Mouse (Mus musculus) kidney, postnatal 14 days (tissue): ENCODE results near the gene Mvp.

Source experiments
- DNase-seq: peaks from one replicate; pipeline ENCODE4 v3.0.0; 2022; ENCODE audit warnings: mixed read lengths

The Mvp gene

DNA sequence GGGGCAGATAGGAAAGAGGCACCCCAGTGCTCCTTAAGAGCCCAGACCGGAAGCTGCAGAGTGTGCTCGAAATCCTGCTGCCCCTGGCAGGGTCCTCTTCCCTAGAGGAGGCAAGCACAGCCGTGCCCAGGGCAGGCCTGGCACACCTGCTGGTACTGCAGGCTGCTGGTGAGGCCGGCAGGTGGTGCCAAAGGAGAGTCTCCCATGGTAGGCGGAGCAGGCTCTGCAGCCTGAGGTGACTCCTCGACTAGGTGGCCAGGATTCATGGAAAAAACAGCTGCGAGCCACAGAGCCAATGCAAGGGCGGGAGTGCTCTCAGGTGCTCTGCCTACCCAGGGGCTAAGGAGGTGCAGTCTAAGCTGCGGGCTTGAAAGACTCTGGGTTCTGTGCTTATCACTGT lies 28.1 kb downstream of the Mvp start:
- DNase-seq: peak; percentile 73

DNA sequence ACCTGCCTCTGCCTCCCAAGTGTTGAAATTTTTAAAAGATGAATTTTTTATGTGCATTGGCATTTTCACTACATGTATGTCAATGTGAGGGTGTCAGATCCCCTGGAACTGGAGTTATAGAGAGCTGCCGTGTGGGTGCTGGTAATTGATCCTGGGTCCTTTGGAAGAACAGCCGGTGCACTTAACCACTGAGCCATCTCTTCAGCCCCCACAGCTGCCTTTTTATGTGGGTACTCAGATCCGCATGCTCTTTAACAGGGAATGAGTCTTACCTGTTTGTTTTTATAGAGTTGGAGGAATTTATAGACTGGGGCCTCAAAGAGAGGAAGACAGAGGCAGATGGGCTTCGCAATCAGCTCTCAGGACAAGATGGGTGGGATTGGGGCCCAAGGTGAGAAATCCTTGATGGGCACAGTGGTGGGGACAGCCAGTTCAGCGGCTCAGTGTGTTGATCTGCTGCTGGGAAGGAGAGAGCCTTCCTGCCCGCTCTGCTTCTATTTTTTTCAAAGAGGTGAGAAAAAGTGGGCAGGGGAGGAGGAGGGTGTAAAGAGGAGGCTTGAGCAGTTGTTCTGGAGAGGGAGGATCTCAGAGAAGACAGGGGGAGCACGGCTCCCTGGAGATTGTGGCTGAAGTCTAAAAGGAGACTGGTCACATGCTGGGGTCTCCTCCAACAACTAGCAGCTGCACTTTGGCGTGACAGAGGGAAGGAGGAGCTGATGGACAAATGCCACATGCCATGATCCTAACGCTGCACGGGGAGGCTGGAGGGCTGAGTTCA lies 29.6 kb downstream of the Mvp start:
- no peak for DNase-seq

DNA sequence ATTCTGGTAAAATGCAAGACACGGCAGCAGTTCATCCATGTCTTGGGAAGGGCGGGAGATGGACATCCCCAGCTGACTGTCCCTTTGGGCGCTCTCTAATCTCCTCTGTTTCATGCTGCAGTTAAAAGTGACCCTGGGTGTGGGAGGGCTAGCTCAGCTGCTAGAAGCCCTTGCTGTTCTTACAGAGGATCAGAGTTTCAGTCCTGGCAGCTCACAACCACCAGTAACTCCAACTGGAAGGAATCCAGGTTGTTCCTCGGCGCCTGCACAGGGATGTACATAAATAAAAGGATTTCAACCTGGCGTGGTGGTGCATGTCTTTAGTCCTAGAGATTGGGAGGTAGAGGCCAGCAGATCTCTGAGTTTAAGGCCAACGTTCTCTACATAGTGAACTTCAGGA lies 31.3 kb downstream of the Mvp start:
- no peak for DNase-seq

- DNase-seq: no peak
Observed at GRCm38 (mm10) chr7:126982054-126982453, 32.4 kb downstream of the Mvp start.

- no peak for DNase-seq
Observed at GRCm38 (mm10) chr7:126981601-126982000, 32.8 kb downstream of the Mvp start.

- DNase-seq: no peak
Observed at GRCm38 (mm10) chr7:126978841-126979240, 35.6 kb downstream of the Mvp start.

DNA sequence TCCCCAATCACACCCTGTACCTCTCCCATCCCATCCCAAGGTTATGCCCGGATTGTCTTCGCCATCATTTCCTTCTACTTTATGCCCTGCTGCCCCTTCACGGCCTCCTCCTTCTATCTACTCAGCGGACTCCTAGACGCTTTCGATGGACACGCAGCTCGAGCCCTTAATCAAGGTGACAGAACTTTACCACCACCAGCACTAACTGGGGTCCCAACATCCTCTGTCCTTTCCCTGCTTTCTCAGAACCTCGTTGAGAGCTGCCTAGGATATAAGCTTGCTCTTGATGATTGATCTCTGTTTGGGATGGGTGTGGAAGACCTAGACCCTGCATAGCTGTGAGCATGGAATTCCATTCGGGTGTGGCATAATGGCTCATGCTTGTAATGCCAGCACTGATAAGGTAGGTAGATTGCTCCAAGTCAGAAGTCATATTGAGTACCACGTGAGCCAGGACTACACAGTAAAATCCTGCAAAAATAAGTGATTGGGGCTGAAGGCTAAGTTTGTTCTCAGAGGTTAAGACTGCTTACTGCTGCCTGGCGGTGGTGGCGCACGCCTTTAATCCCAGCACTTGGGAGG lies 37.5 kb downstream of the Mvp start:
- no peak for DNase-seq

DNA sequence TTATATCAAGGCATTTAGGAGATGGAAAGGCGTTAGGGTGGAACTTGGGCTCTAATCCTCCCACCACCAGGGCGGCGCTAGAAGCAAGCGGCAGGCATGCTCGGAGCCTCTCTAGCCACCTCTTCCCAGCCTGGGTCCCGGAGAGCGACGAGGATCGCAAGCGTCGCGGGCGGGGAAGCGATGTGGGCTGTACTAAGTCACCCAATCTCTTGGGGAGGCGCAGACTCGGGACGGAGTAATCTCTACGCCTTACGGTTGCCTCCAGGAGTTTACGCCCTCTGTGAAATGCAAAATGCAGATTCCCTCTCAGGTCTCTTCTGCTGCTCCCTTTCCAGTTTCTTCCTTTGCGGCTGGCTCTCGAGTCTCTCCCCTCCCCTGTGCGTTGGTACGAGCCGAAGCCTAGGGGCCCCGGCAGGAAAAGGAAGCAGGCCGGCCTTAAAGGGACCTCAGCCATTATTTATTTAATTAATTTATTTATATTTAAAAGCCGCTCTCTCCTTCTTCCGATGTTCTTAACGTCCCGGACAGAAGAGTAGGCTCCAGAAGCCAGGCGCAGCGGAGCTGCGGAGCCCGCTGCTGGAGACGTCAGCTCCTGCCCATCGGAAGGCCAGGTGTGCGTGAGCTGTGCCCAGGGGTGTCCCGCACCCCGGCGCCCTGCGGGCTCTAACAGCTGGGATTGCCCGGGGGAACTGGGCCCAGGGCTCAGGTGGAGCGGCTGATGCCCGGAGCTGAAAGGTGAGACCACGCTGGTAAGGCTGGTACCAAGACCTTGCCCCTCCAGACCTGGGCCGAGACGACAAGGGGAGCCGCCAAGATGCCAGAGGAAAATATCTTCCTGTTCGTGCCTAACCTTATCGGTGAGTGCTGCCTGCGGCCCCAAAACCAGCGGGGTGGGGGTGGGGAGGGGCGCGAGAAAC lies 38.2 kb downstream of the Mvp start, which contains the start of gene Cdiptos:
TSS of gene Cdiptos (minus strand) at position 149 of the 917 bp plus-strand sequence.
- DNase-seq: peak; percentile 96

GRCm38 (mm10) chr7:126975893-126975949 lies 38.7 kb downstream of the Mvp start, which contains the start of gene Cdipt:
TSS of gene Cdipt (plus strand) at chr7:126975914.
- no peak for DNase-seq

GRCm38 (mm10) chr7:126975493-126975892 lies 38.9 kb downstream of the Mvp start:
- no peak for DNase-seq

GRCm38 (mm10) chr7:126967361-126967760 lies 47.1 kb downstream of the Mvp start:
- no peak for DNase-seq

GRCm38 (mm10) chr7:126965568-126965967 lies 48.9 kb downstream of the Mvp start:
- no peak for DNase-seq

DNA sequence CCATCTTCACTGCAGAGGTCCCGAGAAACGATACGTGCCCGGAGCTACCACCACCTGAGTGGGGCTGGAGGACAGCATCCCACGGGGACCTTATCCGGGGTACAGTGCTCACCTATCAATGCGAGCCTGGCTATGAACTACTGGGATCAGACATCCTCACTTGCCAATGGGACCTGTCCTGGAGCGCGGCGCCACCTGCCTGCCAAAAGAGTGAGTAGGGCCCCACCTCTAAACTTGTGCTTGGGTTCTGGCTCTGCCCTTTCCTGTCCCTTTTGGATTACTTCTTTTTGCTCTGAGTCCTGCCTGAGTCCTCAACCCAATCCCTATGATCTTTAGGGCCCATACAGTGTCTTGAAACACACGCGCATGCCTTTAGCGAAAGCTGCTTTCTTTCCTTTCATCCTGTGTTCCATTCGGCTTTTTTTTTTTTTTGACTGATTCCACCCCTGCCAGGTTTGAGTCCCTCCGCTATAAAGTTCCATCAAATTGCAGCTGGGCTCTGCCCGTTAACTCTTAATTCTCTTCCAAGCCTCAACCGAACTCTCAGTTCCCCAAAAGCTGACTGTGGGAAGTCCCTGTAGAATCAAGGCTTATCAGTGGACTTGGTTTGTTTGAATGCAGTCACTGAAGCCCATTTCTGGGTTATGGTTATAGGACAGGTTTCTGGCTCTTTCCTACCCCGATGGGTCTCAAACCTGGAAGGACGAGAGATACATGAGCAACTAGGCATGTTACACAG lies 50.7 kb downstream of the Mvp start:
- DNase-seq: peak; percentile 73

DNA sequence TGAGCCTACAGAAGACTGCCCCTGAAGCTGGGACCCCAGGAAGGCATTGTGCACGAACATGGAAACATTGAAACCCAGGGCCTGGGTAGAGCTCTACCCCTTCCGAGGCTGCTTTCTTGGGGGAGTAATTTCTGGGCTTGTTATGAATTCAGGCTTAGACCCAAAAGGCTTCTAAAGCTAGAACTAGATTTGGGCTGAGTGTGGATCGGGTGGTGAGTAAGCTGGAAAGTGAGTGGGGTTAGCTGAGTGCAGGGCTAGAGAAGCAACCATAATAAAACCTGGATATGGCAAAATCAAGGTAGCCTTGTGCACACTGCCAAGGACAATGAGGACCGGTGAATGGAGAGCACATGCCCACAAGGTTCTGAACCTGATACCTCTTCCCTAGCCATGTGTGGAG lies 52.5 kb downstream of the Mvp start:
- DNase-seq: no peak

- no peak for DNase-seq
Observed at GRCm38 (mm10) chr7:126961095-126961494, 53.3 kb downstream of the Mvp start.

DNA sequence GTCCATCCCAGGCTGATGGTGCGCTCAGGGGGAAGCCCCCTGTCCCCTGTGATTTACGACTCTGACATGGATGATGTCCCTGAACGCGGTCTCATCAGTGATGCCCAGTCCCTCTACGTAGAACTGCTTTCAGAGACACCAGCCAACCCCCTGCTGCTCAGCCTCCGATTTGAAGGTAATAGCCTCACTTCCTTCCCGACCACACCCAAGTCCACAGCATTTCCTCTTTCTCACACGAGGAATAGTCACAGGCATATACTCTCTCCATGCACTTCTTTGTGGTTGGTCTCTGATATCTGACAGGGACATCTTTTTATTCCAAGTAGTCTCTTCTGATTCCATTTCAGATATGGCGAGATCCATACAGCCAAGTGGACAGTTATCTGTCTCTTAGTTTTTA lies 54.6 kb downstream of the Mvp start:
- DNase-seq: no peak

DNA sequence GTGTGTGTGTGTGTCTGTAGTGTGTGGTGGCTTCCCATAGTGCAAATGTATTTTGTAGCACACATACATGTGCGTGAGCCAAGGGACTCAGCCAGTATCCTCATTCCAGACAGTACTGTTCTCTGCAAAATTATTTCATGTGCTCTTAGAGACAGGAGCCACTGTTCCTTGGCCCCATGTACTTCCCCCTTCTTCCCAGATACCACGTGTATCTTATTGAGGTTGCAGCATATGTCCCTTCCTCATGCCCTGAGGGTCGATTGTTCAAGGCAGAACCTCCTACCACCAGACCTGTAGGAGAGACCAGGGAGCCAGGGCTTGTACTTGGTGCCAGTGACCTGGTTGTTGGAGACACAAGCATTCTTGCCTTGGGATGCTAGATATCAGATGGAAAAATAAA lies 59.3 kb downstream of the Mvp start:
- no peak for DNase-seq

DNA sequence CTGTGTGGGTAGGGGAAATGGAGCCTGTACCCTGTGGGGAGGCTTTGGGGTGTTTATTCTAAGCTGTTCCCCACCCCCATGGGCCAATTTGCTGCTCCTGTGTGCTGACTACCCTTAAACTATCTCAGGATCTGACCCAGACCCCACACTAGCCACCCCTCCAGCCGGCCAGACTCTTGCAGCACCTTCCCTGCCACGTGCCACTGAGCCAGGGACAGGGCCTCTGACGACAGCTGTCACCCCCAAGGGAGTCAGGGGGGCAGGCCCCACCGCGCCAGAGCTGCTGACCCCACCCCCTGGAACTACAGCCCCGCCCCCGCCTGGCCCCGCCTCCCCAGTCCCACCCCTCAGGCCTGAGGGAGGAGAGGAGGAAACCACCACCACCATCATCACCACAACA lies 61.8 kb downstream of the Mvp start:
- no peak for DNase-seq

DNA sequence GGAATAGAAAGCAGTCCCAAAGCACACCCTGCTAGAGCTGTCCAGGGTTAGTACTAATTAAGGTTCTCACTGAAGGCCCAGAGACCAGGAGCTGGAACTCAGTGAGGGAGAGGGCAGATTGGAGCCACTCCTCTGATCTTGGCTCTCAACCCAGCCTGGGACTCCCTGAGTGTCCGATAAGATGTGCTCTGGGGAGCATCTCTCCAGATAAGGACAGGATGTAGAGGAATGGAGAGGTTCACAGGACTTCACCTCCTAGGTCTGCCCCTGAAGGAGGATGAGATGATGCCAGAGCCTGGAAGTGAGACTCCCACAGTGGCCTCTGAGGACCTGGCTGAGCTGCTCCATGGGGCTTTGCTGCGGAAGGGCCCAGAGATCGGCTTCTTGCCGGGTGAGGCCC lies 62.7 kb downstream of the Mvp start:
- no peak for DNase-seq

- no peak for DNase-seq
Observed at GRCm38 (mm10) chr7:126950647-126951615, 63.5 kb downstream of the Mvp start.

DNA sequence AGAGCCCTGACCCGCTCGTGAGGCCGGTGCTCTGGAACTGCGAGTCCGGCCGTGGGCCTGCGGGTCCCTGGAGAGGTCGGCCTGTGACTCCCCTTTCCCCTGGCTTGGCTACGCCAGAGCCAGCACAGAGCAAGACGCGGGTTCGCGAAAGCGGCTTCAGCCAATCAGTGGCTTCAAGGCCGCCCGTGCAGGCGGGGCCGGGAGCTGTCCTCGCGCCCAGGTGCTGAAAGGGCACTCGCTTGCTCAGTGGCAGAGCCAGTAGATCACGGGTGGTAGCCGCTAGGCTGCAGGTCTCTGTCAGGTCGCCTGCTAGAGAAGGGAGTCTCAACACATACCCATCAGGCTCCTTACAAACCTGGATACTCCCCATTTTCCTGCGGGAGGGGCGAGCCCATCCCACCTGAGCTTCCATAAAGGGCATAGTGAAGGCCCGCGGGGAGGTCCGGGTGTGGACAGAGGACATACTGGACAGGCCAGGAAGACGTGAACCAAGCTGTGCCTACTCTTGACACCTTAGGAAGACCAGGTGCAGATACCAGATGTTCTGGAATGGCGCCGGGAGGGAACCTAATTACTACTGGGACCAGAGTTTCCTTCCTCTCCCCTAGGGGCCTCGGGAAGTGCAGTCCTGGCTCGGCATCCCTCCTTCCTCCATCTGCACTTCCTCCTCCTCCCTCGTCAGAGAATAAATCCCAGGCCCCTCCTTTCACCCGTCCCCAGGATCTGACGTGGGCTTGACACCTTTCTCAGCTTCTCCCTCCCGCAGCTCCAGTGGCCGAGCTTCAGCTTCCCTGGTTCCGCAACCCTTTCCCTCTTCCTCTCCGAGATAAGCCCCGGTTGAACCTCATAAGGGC lies 64.4 kb downstream of the Mvp start, which contains the start of gene Sez6l2:
TSS of gene Sez6l2 (plus strand) at position 771 of the 854 bp plus-strand sequence.
- peak; percentile 93 for DNase-seq
